Mouse (Mus musculus) kidney, adult 2 months (tissue): ENCODE data around the gene Gm11554. TPM values are rescaled to one million over a fixed set of nuclear protein-coding genes. Genes with fewer than 3 reads are reported as not detected.
"Not testable (repeated sequence)": the region's sequence is repeated elsewhere in the genome, so short reads cannot be mapped to it uniquely, and the experiment has no call there.

Source experiments
- DNase-seq: peaks from one replicate; pipeline ENCODE4 v3.0.0; 2021
- H3K27ac ChIP-seq: fragments of 200-500 bp; 2 replicates; pipeline ENCODE4 v1.5.1; 2012; ENCODE audit warnings: low read depth, low read length, control low read depth, inconsistent platforms; ENCODE audit not compliant: insufficient read depth
- H3K27me3 ChIP-seq: fragments of 200-500 bp; replicated peaks from 2 replicates; pipeline ENCODE4 v1.6.1; 2012; ENCODE audit warnings: mild to moderate bottlenecking, moderate library complexity, low read length, inconsistent platforms; ENCODE audit not compliant: control insufficient read depth, insufficient read depth
- H3K36me3 ChIP-seq: fragments of 200-500 bp; 2 replicates; pipeline ENCODE4 v1.6.1; 2012; ENCODE audit warnings: mild to moderate bottlenecking, moderate library complexity, low read length, inconsistent platforms; ENCODE audit not compliant: control insufficient read depth, insufficient read depth
- H3K4me1 ChIP-seq: fragments of 200-500 bp; 2 replicates; pipeline ENCODE4 v1.6.1; 2011; ENCODE audit warnings: low read length; ENCODE audit not compliant: control insufficient read depth, insufficient read depth
- H3K4me3 ChIP-seq: fragments of 200-500 bp; 2 replicates; pipeline ENCODE4 v1.5.1; 2011; ENCODE audit warnings: mild to moderate bottlenecking, low read depth, low read length, control low read depth; ENCODE audit not compliant: insufficient read depth
- CTCF ChIP-seq: fragments of 200-500 bp; conservative IDR thresholded peaks from 2 replicates; pipeline ENCODE4 v1.5.1; 2011; ENCODE audit warnings: low read depth, mild to moderate bottlenecking, control low read depth, low read length, moderate library complexity, mixed read lengths; ENCODE audit not compliant: insufficient read depth, insufficient read length
- POLR2A ChIP-seq: fragments of 200-500 bp; IDR thresholded peaks from one replicate; pipeline ENCODE4 v1.6.1; 2011; ENCODE audit warnings: low read depth, low read length, control low read depth
- WGBS: fragments of 180-500 bp; shearing (Covaris S2); methylation state at CpG from one replicate; pipeline ENCODE4 v1.1.7; 2018; 5-methylcytosine and 5-hydroxymethylcytosine counted together
- polyA plus RNA-seq: library from polyadenylated mRNA; depleted of rRNA; stranded (reverse); fragments of >200 nt; gene quantifications from 2 replicates; pipeline ENCODE4 v1.2.3, GENCODE M21; 2012; rRNA removed

Gene Gm11554
- polyA plus RNA-seq, 1 experiment, result not detected

DNA sequence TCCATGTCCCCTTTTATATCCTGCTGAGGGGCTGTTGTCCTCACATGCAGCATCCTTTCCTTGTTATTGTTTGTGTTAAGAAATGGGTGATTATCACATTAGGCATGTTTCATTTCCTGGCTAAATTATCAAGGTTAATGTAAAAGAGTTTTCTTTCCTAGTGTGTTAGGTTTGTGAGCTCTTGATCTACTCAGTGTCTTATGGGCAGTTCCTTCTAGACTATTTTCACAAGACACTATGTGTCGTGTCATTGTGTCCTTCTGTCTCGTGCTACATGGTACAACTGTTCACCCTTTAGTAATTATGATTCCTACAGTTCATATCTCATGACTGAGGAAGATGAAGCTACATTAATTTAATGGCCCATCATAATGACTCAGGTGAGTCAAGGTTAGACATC is 10.9 kb downstream of the Gm11554 start, which contains the start of gene Gm11596:
Gm11596 (minus strand) TSS at position 101 of the 400 bp plus-strand sequence.
- no peaks in the 10 kb centered on the region for H3K36me3 ChIP-seq
- H3K27ac ChIP-seq, result no peak within 1 kb of the TSS
- no peaks in the 10 kb centered on the region for H3K27me3 ChIP-seq
- H3K4me3 ChIP-seq, result no peak within 1 kb of the TSS
- TF ChIP-seq POLR2A, result no peak
- no peak for TF ChIP-seq CTCF
- WGBS, result 86% methylated on average over 2 of the region's 2 CpGs
- no peaks in the 10 kb centered on the region for H3K4me1 ChIP-seq
- no peak for DNase-seq

DNA sequence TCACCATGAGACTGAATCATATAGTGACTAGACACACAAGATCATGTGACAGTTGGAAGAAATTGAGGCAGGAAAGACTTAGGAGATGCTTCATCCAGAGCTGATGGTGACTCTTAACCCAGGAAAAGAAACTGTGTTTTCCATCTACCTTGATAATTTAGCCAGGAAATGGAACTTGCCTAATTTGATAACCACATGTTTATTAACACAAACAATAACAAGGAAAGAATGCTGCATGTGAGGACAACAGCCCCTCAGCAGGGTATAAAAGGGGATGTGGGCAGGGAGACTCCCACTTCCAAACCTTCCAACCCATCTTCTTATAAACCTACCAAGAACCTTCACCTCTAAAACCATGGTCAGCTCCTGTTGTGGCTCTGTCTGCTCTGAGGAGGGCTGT is 19.3 kb downstream of the Gm11554 start, which contains the start of gene Krtap4-9:
Krtap4-9 (plus strand) TSS at position 301 of the 400 bp plus-strand sequence.
- not testable (repeated sequence) for DNase-seq

DNA sequence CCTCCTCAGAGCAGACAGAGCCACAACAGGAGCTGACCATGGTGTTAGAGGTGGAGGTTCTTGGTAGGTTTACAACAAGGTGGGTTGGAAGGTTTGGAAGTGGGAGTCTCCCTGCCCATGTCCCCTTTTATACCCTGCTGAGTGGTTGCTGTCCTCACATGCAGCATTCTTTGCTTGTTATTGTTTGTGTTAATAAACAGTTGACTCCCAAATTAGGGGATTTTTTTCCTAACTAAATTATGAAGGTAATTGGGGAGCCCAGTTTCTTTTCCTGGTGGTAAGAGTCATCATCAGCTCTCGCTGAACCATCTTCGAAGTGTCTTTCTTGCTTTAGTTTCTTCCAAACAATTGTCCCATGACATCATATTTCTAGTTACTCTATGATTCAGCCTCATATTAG is 23.6 kb downstream of the Gm11554 start, which contains the start of gene Krtap4-8:
Krtap4-8 (minus strand) TSS at position 101 of the 400 bp plus-strand sequence.
- Histone ChIP-seq H3K4me3 (no peak within 1 kb of the TSS), H3K4me1 (no peaks in the 10 kb centered on the region), H3K27ac (no peak within 1 kb of the TSS), H3K36me3 (no peaks in the 10 kb centered on the region), H3K27me3 (no peaks in the 10 kb centered on the region; the same call in 1 of the 2 replicates)
- 95% methylated on average over 2 of the region's 2 CpGs for WGBS
- no peak for DNase-seq
- TF ChIP-seq CTCF, result no peak
- no peak for TF ChIP-seq POLR2A

More for the DNA sequence above, 19.3 kb downstream of the Gm11554 start, which contains the start of gene Krtap4-9:
- H3K27me3 ChIP-seq, H3K27ac ChIP-seq, H3K4me3 ChIP-seq, H3K36me3 ChIP-seq, H3K4me1 ChIP-seq: not testable (repeated sequence)

DNA sequence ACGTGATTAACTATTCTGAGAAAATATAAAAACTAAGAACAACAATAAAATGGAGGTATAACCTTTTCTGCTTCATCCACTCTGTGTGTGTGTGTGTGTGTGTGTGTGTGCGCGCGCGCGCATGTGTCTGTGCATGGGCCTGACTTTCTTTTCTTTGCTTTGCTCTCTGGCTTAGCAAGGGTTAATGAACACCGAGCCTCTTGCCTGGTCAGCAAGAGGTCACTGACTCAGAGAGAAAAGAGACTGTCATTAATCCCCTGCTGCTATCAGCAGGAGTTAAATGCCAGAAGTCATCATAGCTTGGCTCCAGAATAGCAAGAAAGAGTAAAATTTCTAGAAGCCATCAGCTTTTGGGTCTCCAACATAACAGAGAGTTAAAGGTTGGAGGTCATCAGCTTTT is 25.8 kb downstream of the Gm11554 start:
- H3K4me3 ChIP-seq, result no peak overlapping the region
- WGBS, result 66% methylated on average over 7 of the region's 7 CpGs
- no peak overlapping the region for H3K27ac ChIP-seq
- no peaks in the 10 kb centered on the region for H3K4me1 ChIP-seq
- no peak for TF ChIP-seq POLR2A
- TF ChIP-seq CTCF, result no peak
- H3K27me3 ChIP-seq, result no peaks in the 10 kb centered on the region; the same call in 1 of the 2 replicates
- no peaks in the 10 kb centered on the region for H3K36me3 ChIP-seq
- DNase-seq, result peak; percentile 39

GRCm38 (mm10) chr11:99772813-99773212 is 31.4 kb downstream of the Gm11554 start, which contains the start of gene Gm11595:
Gene Gm11595 (minus strand): TSS chr11:99772913.
- H3K27ac ChIP-seq, H3K27me3 ChIP-seq, DNase-seq, H3K36me3 ChIP-seq, H3K4me3 ChIP-seq, H3K4me1 ChIP-seq: not testable (repeated sequence)

- Histone ChIP-seq H3K27me3 (no peaks in the 10 kb centered on the region), H3K4me1 (no peaks in the 10 kb centered on the region), H3K36me3 (no peaks in the 10 kb centered on the region), H3K27ac (no peak overlapping the region), H3K4me3 (no peak overlapping the region)
- TF ChIP-seq CTCF (no peak), POLR2A (no peak)
- 67% methylated on average over 2 of the region's 2 CpGs for WGBS
- DNase-seq, result no peak
Observed at GRCm38 (mm10) chr11:99768410-99768809, 35.8 kb downstream of the Gm11554 start.

- DNase-seq, result no peak
- Histone ChIP-seq H3K27me3 (no peaks in the 10 kb centered on the region), H3K4me1 (no peaks in the 10 kb centered on the region), H3K27ac (no peak overlapping the region), H3K4me3 (no peak overlapping the region), H3K36me3 (no peaks in the 10 kb centered on the region)
- 83% methylated on average over 1 of the region's 1 CpGs for WGBS
- TF ChIP-seq CTCF (no peak), POLR2A (no peak)
Observed at GRCm38 (mm10) chr11:99758877-99759276, 45.4 kb downstream of the Gm11554 start.

Other genes with a start within 250 kb of the Gm11554 start
- gene Krtap3-2, start 247.6 kb downstream of the Gm11554 start, polyA plus RNA-seq, result not detected in 2 replicates
- not detected in 2 replicates for gene Gm11939, start 245.0 kb downstream of the Gm11554 start, polyA plus RNA-seq
- gene Krtap3-1, start 237.8 kb downstream of the Gm11554 start, polyA plus RNA-seq, result not detected in 2 replicates
- not detected in 2 replicates for gene Krtap1-5, start 223.4 kb downstream of the Gm11554 start, polyA plus RNA-seq
- not detected in 2 replicates for gene Krtap1-4, start 220.8 kb downstream of the Gm11554 start, polyA plus RNA-seq
- gene Krtap1-3, start 213.1 kb downstream of the Gm11554 start, polyA plus RNA-seq, result not detected in 2 replicates
- not detected in 2 replicates for gene Krtap9-3, start 206.3 kb downstream of the Gm11554 start, polyA plus RNA-seq
- gene Gm11938, start 201.1 kb downstream of the Gm11554 start, polyA plus RNA-seq, result not detected in 2 replicates
- not detected in 2 replicates for gene Gm11937, start 194.3 kb downstream of the Gm11554 start, polyA plus RNA-seq
- gene Krtap2-4, start 189.6 kb downstream of the Gm11554 start, polyA plus RNA-seq, result not detected in 2 replicates
- not detected in 2 replicates for gene Gm11562, start 184.0 kb downstream of the Gm11554 start, polyA plus RNA-seq
- gene Krtap4-1, start 176.2 kb downstream of the Gm11554 start, polyA plus RNA-seq, result not detected in 2 replicates
- gene Krtap4-2, start 169.4 kb downstream of the Gm11554 start, polyA plus RNA-seq, result not detected in 2 replicates
- not detected in 2 replicates for gene Krtap4-7, start 160.4 kb downstream of the Gm11554 start, polyA plus RNA-seq
- not detected in 2 replicates for gene Gm11555, start 154.2 kb downstream of the Gm11554 start, polyA plus RNA-seq
- not detected in 2 replicates for gene Gm11563, start 145.5 kb downstream of the Gm11554 start, polyA plus RNA-seq
- gene Krtap4-6, start 138.5 kb downstream of the Gm11554 start, polyA plus RNA-seq, result not detected in 2 replicates
- not detected in 2 replicates for gene Gm14190, start 113.7 kb downstream of the Gm11554 start, polyA plus RNA-seq
- gene Gm14180, start 70.2 kb downstream of the Gm11554 start, polyA plus RNA-seq, result not detected in 2 replicates
- gene Gm11595, start 31.5 kb downstream of the Gm11554 start, polyA plus RNA-seq, result not detected in 2 replicates
- gene Krtap4-8, start 23.7 kb downstream of the Gm11554 start, polyA plus RNA-seq, result not detected in 2 replicates
- not detected in 2 replicates for gene Krtap4-9, start 19.2 kb downstream of the Gm11554 start, polyA plus RNA-seq
- gene Gm11596, start 11.0 kb downstream of the Gm11554 start, polyA plus RNA-seq, result not detected in 2 replicates
- gene Gm11569, start 5.5 kb downstream of the Gm11554 start, polyA plus RNA-seq, result not detected in 2 replicates
- not detected in 2 replicates for gene Krtap4-13, start 5.4 kb upstream of the Gm11554 start, polyA plus RNA-seq
- not detected in 2 replicates for gene Gm11564, start 11.2 kb upstream of the Gm11554 start, polyA plus RNA-seq
- not detected in 2 replicates for gene 2300003K06Rik, start 33.6 kb upstream of the Gm11554 start, polyA plus RNA-seq
- gene Krtap4-16, start 47.2 kb upstream of the Gm11554 start, polyA plus RNA-seq, result not detected in 2 replicates
- gene Gm11568, start 53.5 kb upstream of the Gm11554 start, polyA plus RNA-seq, result not detected in 2 replicates
- not detected in 2 replicates for gene Gm11559, start 60.0 kb upstream of the Gm11554 start, polyA plus RNA-seq
- not detected in 2 replicates for gene Krtap9-1, start 68.9 kb upstream of the Gm11554 start, polyA plus RNA-seq
- not detected in 2 replicates for gene Gm11567, start 74.7 kb upstream of the Gm11554 start, polyA plus RNA-seq
- not detected in 2 replicates for gene Krtap31-1, start 103.5 kb upstream of the Gm11554 start, polyA plus RNA-seq
- gene Gm11565, start 110.3 kb upstream of the Gm11554 start, polyA plus RNA-seq, result not detected in 2 replicates
- not detected in 2 replicates for gene Krtap31-2, start 131.8 kb upstream of the Gm11554 start, polyA plus RNA-seq
- gene Krtap9-5, start 144.0 kb upstream of the Gm11554 start, polyA plus RNA-seq, result not detected in 2 replicates
- not detected in 2 replicates for gene Krtap29-1, start 174.6 kb upstream of the Gm11554 start, polyA plus RNA-seq
- gene Krtap16-1, start 182.2 kb upstream of the Gm11554 start, polyA plus RNA-seq, result not detected in 2 replicates
- gene Krtap17-1, start 189.5 kb upstream of the Gm11554 start, polyA plus RNA-seq, result not detected in 2 replicates
- gene Krt33a, start 211.8 kb upstream of the Gm11554 start, polyA plus RNA-seq, result not detected in 2 replicates
- gene Krt33b, start 225.4 kb upstream of the Gm11554 start, polyA plus RNA-seq, result not detected in 2 replicates
- not detected in 2 replicates for gene Krt34, start 237.1 kb upstream of the Gm11554 start, polyA plus RNA-seq
- gene Krt31, start 246.1 kb upstream of the Gm11554 start, polyA plus RNA-seq, result not detected in 2 replicates